Mouse (Mus musculus) E14TG2a.4 (cell line): ENCODE measurements around the gene 9130008F23Rik.

ENCODE experiments used
- CTCF ChIP-seq: conservative IDR thresholded peaks from 2 replicates; pipeline ENCODE4 v1.5.1; 2014; ENCODE audit warnings: low read length
- NANOG ChIP-seq: IDR thresholded peaks from 2 replicates; pipeline ENCODE4 v1.6.1; 2014; ENCODE audit warnings: borderline replicate concordance, low read length, mixed read lengths

DNA sequence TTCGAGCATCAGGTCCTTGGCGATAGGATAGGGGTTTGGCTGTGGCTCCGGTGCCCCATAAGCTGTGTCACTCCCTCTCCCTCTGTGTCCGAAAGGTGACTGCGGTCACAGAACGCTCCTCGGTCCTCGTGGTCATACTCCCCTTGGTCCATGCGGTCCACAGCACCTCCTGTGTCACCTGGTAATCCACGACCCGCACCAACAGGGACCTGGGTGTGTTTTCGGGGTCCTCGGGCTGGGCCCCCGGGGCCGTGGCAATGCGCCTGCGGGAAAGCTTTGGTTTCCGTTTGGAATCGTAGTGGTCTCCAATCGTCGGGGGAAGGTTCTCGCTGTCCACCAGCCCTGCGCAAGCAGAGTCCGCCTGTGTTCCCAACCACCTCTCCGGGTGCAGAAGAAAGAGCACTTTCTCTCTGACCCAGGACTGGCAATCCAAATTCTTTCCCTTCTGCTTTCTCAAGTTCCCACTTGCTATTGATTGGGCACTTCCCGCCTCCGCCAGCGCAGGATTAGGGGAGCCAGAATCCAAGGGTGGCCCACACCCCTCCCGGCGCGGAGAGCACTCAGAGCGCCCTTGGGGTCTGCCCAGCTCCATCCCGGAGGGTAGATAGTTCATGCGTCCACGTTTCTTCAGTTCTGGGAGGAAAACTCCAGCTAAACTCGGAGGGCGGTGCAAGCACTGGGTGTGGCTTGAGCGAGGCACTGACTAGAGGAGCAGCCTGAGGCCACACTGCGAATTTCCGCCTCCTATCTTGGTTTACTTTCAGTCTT lies at the start of gene 9130008F23Rik:
- no peak for TF ChIP-seq CTCF
- TF ChIP-seq NANOG: no peak
